Comparison of ENCODE assay signal across 26 mouse cellular contexts in the genomic region with DNA sequence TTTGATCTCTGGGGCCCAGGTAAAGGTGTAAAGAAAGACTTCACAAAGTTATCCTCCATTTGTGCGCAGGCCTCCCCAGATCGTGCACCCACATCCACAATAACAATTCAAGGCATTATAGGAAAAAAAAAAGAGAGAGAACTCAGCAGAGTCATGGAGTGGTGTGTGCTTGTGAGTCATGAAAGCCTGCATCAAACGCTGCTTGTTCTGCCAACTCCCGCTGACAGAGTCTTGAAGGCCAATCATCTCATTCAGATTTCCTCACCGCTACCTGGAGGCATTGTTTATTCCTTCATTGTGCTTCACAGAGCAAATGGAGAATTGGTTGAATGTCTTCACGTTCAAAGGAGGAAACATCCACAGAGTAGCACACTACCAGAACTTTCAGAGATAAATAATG. TPM values are rescaled to one million over a fixed set of nuclear protein-coding genes. Genes with fewer than 3 reads are reported as not detected.
A peak's percentile ranks its signal among the peaks of the same experiment; 100 is the strongest.
DNase-seq lines count a peak whose midpoint lies in the region; ATAC-seq lines count a peak whose summit lies in the region.
"Had no signal": no experiment of that assay in that cellular context is flagged by ENCODE, and none has a peak within 500 bp of the region (broad histone marks: within the 10 kb centered on the region; RNA-seq: fewer than 3 reads in every experiment).

No protein-coding gene starts in this region.

- no peak overlapping the region for H3K27ac ChIP-seq in midbrain, embryonic 11.5 days (ENCODE audit: low read depth, low read length)
- H3K27ac ChIP-seq in midbrain, embryonic 15.5 days: no peak overlapping the region
- peak overlapping the region; percentile 54; the same call in 1 of the 2 replicates for H3K27ac ChIP-seq in neural tube, embryonic 15.5 days (replicated peaks)
- H3K27ac ChIP-seq: embryonic facial prominence, embryonic 13.5 days; forebrain, embryonic 13.5 days; heart, adult 2 months; heart, embryonic 15.5 days; intestine, embryonic 15.5 days had no signal

- no peaks in the 10 kb centered on the region for H3K9me3 ChIP-seq in midbrain, embryonic 11.5 days (ENCODE audit: control insufficient read depth, low read length)
- H3K9me3 ChIP-seq in midbrain, embryonic 15.5 days: no peaks in the 10 kb centered on the region
- no peaks in the 10 kb centered on the region for H3K9me3 ChIP-seq in neural tube, embryonic 15.5 days (replicated peaks)
- H3K9me3 ChIP-seq: embryonic facial prominence, embryonic 13.5 days; forebrain, embryonic 13.5 days; heart, embryonic 15.5 days; intestine, embryonic 15.5 days had no signal

- H3K36me3 ChIP-seq in midbrain, embryonic 11.5 days (ENCODE audit: control insufficient read depth, insufficient read depth, low read length): no peaks in the 10 kb centered on the region
- no peaks in the 10 kb centered on the region for H3K36me3 ChIP-seq in midbrain, embryonic 15.5 days (replicated peaks)
- no peaks in the 10 kb centered on the region for H3K36me3 ChIP-seq in neural tube, embryonic 15.5 days
- H3K36me3 ChIP-seq: embryonic facial prominence, embryonic 13.5 days; G1E; heart, embryonic 15.5 days; intestine, embryonic 15.5 days had no signal

- DNase-seq in adrenal gland, postnatal 36 days: peak; percentile 31 to 53
- DNase-seq in adrenal gland, postnatal 14 days: no peak
- peak; percentile 37 for DNase-seq in midbrain, embryonic 11.5 days (ENCODE audit: low spot score, missing footprints)
- peak; percentile 46 for DNase-seq in NIH3T3 (ENCODE audit: low read depth)
- DNase-seq in kidney, adult 18-20 months: no peak
- DNase-seq: B cell, adult 2 months; cerebellum, adult 18-20 months; cerebellum, adult 9-11 months; cerebellum, postnatal 36 days; gastrocnemius, postnatal 14 days; heart, adult 2 months; heart, postnatal 14 days; kidney, adult 8-10 months had no signal

- peaks cover 2% of the 10 kb centered on the region; the same call in 1 of the 2 replicates for H3K4me1 ChIP-seq in midbrain, embryonic 11.5 days (ENCODE audit: control insufficient read depth, insufficient read depth, low read length)
- H3K4me1 ChIP-seq in midbrain, embryonic 15.5 days: 0 out of 2 replicates have a peak, but pooled peaks cover 4% of the 10 kb centered on the region
- no peaks in the 10 kb centered on the region for H3K4me1 ChIP-seq in neural tube, embryonic 15.5 days
- H3K4me1 ChIP-seq: intestine, embryonic 15.5 days had no signal

- H3K4me3 ChIP-seq in midbrain, embryonic 11.5 days (ENCODE audit: low read depth, low read length): no peak overlapping the region
- no peak overlapping the region for H3K4me3 ChIP-seq in midbrain, embryonic 15.5 days
- H3K4me3 ChIP-seq in neural tube, embryonic 15.5 days (replicated peaks): no peak overlapping the region
- H3K4me3 ChIP-seq: embryonic facial prominence, embryonic 13.5 days; forebrain, embryonic 13.5 days; heart, adult 2 months; heart, embryonic 15.5 days; intestine, embryonic 15.5 days had no signal

- no peak overlapping the region for H3K4me2 ChIP-seq in midbrain, embryonic 11.5 days
- no peak overlapping the region for H3K4me2 ChIP-seq in midbrain, embryonic 15.5 days
- no peak overlapping the region for H3K4me2 ChIP-seq in neural tube, embryonic 15.5 days
- H3K4me2 ChIP-seq: embryonic facial prominence, embryonic 13.5 days; forebrain, embryonic 13.5 days; heart, embryonic 11.5 days; heart, embryonic 15.5 days; intestine, embryonic 15.5 days had no signal

- ATAC-seq in midbrain, embryonic 11.5 days (ENCODE audit: low FRiP score): no peak
- no peak for ATAC-seq in midbrain, embryonic 15.5 days (replicated peaks)
- ATAC-seq in neural tube, embryonic 15.5 days (ENCODE audit: low FRiP score): no peak
- ATAC-seq: activated CD4-positive, CD25-positive, alpha-beta regulatory T cell, adult 4 months; CD4-positive, CD25-positive, alpha-beta regulatory T cell, adult 4 months; forebrain, embryonic 13.5 days; intestine, embryonic 15.5 days; Patski had no signal

- WGBS in midbrain, embryonic 11.5 days: 81% methylated on average over 6 of the region's 6 CpGs
- 67% methylated on average over 6 of the region's 6 CpGs for WGBS in midbrain, embryonic 15.5 days
- WGBS in neural tube, embryonic 15.5 days: 67% methylated on average over 6 of the region's 6 CpGs

- H3K27me3 ChIP-seq in midbrain, embryonic 11.5 days (ENCODE audit: control insufficient read depth, insufficient read depth, low read length): peaks cover 3% of the 10 kb centered on the region; the same call in 1 of the 2 replicates
- peaks cover 16% of the 10 kb centered on the region for H3K27me3 ChIP-seq in midbrain, embryonic 15.5 days (replicated peaks)
- H3K27me3 ChIP-seq in neural tube, embryonic 15.5 days (replicated peaks): peaks cover 3% of the 10 kb centered on the region; the same call in 1 of the 2 replicates
- H3K27me3 ChIP-seq: embryonic facial prominence, embryonic 13.5 days; heart, embryonic 15.5 days; intestine, embryonic 15.5 days had no signal

- H3K9ac ChIP-seq in midbrain, embryonic 11.5 days (ENCODE audit: low read length): no peak overlapping the region
- no peak overlapping the region for H3K9ac ChIP-seq in midbrain, embryonic 15.5 days
- H3K9ac ChIP-seq in neural tube, embryonic 15.5 days (replicated peaks): no peak overlapping the region
- H3K9ac ChIP-seq: embryonic facial prominence, embryonic 13.5 days; forebrain, embryonic 13.5 days; forebrain, postnatal 0 days; heart, embryonic 15.5 days; intestine, embryonic 15.5 days had no signal

RNA-seq across cellular contexts. Expression of a gene that starts 6.8 kb away (rescaled TPM):
- total RNA-seq in adrenal gland, postnatal 36 days (2021): 10 to 100 TPM; 19.1 to 25.7 TPM
- 14.5 and 14.9 TPM in 2 replicates for total RNA-seq in adrenal gland, postnatal 14 days (2021)
- 8.4 and 8.8 TPM in 2 replicates for polyA plus RNA-seq in midbrain, embryonic 11.5 days (2014; fragmentation: Nextera tagmentation; extraction: Ambion mirVana)
- 20.2 and 22.4 TPM in 2 replicates for polyA plus RNA-seq in midbrain, embryonic 15.5 days (2015; fragmentation: Nextera tagmentation; extraction: Ambion mirVana)
- 22.9 and 24.6 TPM in 2 replicates for polyA plus RNA-seq in neural tube, embryonic 15.5 days (2015; fragmentation: Nextera tagmentation; extraction: Ambion mirVana)
- total RNA-seq: hematopoietic stem cell, adult 5-6 weeks had no signal
- polyA plus RNA-seq: activated CD4-positive, CD25-positive, alpha-beta regulatory T cell, adult 4 months; CD4-positive, CD25-positive, alpha-beta regulatory T cell, adult 4 months; G1E had no signal

Comparison
In these comparisons a context has a peak if more than half of its experiments do, and no peak if none do; other contexts are left out.
1. DNase-seq: peak in adrenal gland, postnatal 36 days (2 of 2), midbrain, embryonic 11.5 days (single experiment) and NIH3T3 (single experiment); none in adrenal gland, postnatal 14 days (single experiment) and kidney, adult 18-20 months (single experiment).